Mouse (Mus musculus) cerebellum, adult 8-10 months (tissue): ENCODE results near the gene Tmem252.

Source experiments
- DNase-seq: peaks from one replicate; pipeline ENCODE4 v3.0.0; 2022

Gene Tmem252

DNA sequence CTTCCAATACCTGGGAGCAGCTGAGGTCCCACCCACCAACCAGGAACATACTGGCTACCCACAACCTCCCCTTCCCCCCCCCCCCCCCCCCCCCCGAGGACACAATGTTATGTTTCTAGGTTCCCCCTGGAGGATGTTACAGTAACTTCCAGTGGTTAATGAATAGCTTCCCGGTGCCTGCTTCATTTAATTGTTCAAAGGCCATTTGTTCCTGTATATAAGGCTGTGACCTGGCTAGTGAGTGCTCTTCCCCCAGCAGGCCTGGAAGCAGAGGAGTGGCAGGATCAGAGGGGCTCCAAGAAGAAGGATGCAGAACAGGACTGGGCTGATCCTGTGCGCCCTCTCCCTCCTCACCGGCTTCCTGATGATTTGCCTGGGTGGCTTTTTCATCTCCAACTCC lies at the start of gene Tmem252:
Tmem252 (plus strand) TSS at position 247 of the 400 bp plus-strand sequence.
- DNase-seq = no peak

DNA sequence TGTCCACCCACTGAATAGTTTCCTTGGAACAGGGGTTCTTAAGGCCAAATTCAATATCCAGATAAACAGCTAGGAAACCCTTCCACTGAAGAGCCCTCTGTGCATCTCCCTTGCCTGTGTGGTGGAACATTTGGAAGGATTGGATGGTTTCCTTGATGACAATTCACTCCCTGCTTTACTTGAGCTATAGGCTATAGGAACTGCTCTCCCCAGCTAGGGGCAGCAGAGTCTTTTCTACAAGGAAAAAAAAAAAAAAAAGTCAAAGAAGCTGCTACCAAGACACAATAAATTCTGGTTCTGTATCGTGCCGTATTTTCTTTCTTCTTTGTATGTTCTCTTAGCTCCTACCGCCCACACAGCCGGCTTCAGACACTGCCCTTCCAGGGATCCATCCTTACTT lies 45.8 kb upstream of the Tmem252 start:
- DNase-seq = no peak

DNA sequence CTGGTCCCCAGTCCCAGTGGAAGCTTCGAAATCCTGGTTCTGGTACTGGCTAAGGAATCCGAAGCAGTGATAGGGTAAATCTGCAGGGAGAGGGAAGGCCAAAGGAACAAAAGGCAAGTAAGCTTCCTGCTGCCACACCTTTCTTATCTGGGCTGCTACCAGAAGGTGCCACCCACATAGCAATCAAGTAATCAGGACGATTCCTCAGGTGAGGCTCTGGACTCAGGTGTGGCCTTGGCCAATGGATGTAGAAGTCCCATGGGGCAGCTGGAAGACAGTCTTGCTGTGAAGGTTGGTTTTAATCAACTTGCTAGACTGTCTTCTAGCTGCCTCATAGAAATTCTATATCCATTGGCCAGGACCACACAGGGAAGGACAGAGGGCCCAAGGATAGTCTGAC lies 40.8 kb upstream of the Tmem252 start:
- DNase-seq = no peak

- peak; percentile 45 for DNase-seq
Observed at GRCm38 (mm10) chr19:24634602-24635001, 39.2 kb upstream of the Tmem252 start.

GRCm38 (mm10) chr19:24636616-24637015 lies 37.2 kb upstream of the Tmem252 start:
- no peak for DNase-seq

DNA sequence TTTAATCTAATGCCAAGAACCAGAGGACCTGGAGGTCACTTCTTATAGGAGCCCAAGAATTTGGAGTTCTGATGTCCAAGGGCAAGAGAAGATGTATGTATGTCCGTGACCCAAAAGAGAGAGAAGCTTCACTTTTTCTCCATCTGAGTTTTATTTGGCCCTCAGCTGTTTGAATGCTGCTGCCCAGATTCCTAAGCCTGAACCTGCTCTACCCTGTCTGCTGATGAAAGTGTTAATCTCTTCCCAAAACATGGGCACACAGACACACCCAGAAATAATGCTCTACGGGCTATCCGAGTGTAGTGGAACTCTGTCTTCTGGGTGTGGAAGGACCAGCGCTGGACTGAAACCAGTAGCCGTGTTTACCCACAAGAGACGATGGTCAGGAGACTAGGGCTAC lies 35.8 kb upstream of the Tmem252 start:
- no peak for DNase-seq

DNA sequence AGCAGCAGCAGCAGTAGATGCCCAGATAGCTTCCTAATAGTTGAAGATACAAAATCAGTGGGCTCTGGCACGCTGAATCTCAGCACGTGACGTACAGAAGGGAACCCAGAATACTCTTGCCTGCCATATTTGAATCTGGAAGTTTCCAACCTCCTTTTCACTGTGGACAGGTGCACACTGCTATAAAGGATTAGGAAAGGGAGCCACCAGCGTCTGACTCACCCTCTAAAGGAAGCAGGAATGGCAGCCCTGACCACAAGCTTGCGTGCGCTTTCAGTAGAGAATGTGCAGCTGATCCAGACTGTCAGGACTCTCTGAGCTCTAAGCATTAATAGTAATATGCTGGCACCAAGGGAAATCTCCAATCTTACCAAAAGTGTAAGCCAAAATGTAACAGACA lies 32.8 kb upstream of the Tmem252 start:
- DNase-seq = no peak

DNA sequence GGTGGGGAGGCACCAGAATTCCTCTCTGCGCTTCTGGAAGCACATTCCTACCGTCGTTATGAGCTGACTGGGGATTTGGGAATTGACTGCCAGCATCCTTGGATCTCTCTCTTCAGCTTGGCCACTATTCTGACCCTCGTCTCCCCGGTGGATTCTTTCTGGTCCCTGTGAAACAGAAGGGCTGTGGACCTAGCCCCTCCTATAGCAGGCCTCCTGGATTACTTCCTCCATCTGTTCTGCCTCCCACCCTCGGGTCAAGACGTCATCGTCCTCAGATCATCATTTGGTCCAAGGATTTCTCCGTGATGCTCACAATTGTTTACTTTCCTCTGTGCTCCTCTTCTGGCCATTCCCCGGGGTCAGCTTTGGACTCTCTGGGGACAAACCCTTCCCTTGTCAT lies 28.8 kb upstream of the Tmem252 start:
- no peak for DNase-seq

- DNase-seq = no peak
Observed at GRCm38 (mm10) chr19:24646162-24646829, 27.5 kb upstream of the Tmem252 start.

DNA sequence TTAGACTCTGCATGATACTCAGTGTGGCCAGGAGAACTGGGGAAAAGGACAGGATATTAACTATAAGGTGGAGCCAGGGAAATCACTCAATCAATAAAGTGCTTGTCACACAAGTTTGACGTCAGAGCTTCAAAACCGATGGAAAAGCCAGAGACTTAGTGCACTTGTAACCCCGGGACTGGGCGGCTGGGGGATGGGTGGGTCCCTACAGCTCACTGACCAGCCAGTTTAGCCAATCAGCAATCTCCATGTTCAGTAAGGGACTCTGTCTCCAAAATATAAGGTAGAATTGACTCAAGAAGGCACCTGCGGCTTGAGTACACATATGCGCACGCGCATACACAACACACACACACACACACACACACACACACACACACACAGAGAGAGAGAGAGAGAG lies 25.8 kb upstream of the Tmem252 start:
- no peak for DNase-seq

DNA sequence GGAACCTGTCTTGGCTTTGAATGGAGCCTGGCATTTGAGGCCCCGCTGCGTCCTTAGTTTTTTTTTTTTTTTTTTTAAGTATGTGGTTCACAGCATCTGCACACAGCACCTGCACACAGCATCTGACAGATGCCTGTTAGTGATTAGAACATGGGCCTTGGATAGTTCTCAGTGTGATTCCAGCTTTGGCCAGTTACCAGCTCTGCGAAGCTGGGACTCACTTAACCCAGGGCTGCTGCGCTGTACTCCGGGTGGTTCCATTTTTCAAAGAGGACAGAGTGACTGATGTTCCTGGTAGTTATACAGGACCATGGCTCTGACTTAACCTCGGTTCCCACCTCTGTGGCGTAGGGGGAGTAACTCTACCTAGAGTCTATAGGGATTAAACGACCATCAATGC lies 23.4 kb upstream of the Tmem252 start:
- no peak for DNase-seq

DNA sequence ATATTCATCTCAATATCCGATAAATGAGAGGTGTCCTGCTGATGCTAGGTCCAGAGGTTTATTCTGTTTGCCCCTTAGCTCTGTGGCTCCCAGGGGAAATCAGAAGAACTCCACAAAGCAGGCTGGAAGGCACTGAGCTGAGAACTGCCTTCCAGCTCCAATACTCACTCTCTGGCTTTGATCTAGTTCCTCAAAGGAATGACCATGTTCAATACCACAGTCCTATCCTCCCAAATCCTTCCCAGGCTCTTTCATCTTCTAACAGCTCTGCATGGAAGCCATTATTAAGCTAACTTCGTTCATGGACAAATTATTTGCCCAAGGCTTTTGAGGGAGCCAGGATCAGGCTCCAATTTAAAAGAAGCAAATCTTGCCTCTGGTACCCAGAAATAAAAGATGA lies 22.2 kb upstream of the Tmem252 start:
- no peak for DNase-seq

DNA sequence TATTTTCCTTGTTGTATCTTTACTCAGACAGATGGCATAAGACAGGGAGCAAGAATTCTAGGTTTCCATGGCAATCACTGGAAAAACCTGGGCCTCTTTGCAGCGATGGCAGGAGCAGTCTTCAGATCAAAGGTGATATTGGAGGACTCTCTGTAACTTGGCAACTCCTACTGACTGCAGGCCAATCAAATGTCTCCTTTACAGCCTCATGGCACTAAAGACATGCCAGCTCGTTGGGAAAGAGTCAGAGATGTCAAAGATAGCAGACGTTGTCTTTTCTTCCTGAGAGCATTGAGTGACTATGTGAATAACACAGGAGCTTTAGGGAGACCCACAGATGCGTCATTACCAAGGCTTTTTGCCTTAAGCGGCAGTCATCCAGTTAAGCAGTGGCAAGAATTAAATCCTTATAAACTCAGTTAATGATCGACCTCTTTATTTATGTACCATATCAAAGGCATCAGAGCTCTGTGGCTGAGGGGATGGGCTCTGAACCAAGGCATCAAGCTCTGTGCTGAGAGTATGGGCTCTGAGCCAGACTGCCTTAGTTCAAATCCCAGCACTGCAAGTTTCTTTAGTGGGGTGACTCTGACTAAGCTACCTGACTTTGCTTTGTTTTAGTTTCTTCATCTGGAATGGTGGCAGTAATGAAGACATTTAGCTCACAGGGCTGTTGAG lies 21.3 kb upstream of the Tmem252 start:
- no peak for DNase-seq

DNA sequence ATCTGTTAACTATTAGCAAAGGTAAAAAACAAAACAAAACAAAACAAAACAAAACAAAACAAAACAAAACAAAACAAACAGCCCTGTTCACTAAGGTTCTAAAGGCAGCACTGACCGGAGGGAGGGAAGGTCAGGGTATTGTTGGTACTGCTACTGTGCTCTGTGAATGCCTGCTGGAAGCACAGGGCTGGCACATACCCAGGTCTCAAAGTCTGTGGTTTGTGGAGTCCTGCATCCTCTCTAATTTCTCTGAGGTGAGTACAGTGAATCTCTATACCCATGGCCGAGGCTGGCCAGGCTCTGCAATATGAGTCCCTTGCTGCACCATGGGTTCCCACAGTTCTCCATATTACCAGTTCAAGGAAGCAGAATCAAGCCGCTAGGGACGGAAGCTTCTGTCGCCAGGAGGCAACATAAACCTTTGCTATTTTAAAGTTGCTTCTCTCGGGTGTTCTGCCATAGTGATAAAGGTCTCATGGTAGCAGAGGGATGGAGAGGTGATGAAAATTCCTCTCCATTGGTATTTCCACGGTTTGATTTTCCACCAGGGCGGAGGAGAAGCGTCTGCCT lies 20.5 kb upstream of the Tmem252 start:
- no peak for DNase-seq

GRCm38 (mm10) chr19:24656981-24657380 lies 16.8 kb upstream of the Tmem252 start:
- DNase-seq = no peak

DNA sequence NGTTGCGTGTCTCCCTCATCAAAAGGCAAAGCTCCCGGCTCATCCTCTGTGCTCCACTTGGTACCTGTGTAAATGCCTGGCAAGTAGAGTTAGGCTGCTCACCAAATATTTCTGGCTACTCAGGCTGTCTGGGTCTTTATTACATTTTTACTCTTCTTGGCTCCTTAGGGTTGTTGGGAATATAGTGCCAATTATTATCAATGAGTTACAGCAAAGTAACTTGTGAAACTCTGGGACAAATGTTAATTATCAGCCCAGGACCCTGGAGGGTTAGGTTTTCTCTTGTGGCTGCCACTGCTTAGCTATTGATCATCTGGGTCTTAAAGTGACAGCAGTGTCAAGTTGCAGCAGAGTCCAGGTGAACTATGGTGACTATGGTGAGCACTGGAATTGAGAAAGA lies 11.5 kb upstream of the Tmem252 start:
- no peak for DNase-seq

DNA sequence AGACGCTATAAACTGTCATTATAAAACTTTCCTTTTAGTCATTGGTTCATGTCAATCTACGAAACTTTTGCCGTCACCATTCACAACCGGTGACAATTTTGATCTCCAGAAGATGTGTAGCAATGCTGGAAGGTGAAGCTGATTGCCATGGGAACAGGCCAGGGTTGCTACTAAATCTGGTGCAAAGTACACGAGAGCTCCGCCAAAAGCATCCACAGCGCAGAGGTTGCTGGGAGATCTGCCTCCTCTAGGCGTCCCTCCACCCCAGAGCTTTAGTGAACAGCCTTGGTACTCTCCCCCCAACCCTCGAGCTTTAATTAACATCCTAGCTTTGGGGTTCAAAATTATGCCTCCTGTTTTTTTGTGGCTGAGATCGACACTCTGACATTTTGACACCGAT lies 8.0 kb upstream of the Tmem252 start:
- no peak for DNase-seq

- no peak for DNase-seq
Observed at GRCm38 (mm10) chr19:24667527-24667926, 6.3 kb upstream of the Tmem252 start.

DNA sequence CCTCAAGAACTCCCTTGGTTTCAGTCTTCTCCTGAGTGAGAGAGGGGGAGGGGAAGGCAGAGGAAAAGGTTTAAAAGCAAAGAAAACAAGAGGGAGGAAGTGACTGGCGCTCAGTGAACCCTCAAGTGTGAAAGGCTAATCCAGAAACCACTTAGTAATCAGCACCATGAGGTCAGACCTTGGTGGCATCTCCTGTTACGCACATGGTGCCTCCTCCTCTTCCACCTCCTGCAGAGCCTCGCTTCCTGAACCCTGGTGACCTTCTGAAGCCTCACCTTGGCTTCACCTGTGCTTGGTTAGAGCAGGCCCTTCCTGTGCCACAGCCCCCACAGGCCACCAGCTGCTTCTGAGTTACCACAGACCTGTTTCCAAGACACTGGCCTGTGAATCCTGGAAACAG lies 2.2 kb upstream of the Tmem252 start:
- no peak for DNase-seq

DNA sequence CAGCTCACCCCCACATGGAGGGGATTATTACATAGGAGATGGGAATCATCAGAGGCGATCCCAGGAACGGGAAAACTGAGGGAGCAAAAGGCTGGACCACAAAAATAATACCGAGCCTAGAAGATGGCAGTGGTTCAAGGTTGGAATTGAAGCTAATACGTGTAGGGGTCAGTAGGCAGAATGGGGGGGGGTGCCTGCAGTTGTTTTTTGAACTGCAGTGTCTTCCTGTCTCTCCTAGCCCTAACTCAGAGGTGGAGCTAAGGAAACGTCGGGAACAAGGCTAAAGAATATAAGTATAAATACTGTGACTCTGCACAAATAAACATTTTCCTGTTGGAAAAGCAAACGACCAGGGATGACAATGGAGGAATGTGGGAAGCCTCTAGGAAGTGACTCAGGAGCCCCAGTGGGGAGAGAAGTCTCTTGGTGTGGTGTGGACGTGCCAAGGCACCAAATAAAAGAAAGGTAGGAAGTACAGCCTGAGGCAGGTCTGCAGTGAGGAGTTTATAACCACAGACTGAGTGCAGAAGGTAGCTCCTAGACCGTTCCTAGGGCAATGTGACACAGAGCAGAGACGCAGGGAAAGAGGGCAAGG lies 1.3 kb upstream of the Tmem252 start:
- DNase-seq = no peak

- DNase-seq = no peak
Observed at GRCm38 (mm10) chr19:24673331-24673730, 477 bp upstream of the Tmem252 start.

- DNase-seq = no peak
Observed at GRCm38 (mm10) chr19:24676429-24676828, 2.6 kb downstream of the Tmem252 start.

- DNase-seq = no peak
Observed at GRCm38 (mm10) chr19:24677242-24677984, 3.6 kb downstream of the Tmem252 start.
